Mouse (Mus musculus): ENCODE measurements at regions not wholly inside any gene's neighbourhood (a gene's known extent, or its start where the extent isn't known, plus 50 kb on each side); places are given as distances from the start of the nearest gene placed in this dataset.

GRCm38 (mm10) chr3:137795754-137796315, 68.5 kb upstream of the H2afz start:
- DNase-seq (ENCODE audit: low read depth) = no peak

- DNase-seq (ENCODE audit: low read depth) = no peak
Observed at GRCm38 (mm10) chr3:137798769-137799168, 65.5 kb upstream of the H2afz start.

GRCm38 (mm10) chr3:137801402-137802020, 62.8 kb upstream of the H2afz start:
- DNase-seq (ENCODE audit: low read depth) = no peak

GRCm38 (mm10) chr3:137807423-137807822, 56.9 kb upstream of the H2afz start:
- no peak for DNase-seq (ENCODE audit: low read depth)

- DNase-seq (ENCODE audit: low read depth) = no peak
Observed at GRCm38 (mm10) chr3:137807913-137808684, 56.2 kb upstream of the H2afz start.

GRCm38 (mm10) chr3:137810123-137810522, 54.2 kb upstream of the H2afz start:
- no peak for DNase-seq (ENCODE audit: low read depth)

Measured in gonadal fat pad, adult 2 months (tissue).